Mouse (Mus musculus): ENCODE measurements around the gene Cog1.

Cog1 gene

DNA sequence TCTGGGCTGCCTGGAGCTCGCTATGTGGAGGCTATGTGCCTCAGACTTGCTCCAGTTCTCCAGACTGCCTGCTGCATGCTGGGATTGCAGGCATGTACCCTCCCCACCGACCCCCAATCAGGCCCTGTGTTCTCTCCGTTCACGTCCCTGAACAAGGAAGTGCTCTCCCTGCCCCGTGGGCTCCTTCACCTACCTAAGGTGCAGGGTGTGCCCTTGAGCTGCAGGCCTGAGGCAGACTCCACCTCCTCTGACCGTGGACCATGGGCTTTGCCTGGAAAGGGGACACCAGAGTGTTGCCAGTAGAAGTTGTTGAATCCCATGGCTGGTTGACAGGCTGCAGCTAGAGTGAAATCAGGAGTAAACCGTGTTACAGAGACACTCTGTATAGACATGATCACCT is 50.7 kb downstream of the Cog1 start:
- DNase-seq (ENCODE audit: low read depth, low spot score): peak; percentile 49

DNA sequence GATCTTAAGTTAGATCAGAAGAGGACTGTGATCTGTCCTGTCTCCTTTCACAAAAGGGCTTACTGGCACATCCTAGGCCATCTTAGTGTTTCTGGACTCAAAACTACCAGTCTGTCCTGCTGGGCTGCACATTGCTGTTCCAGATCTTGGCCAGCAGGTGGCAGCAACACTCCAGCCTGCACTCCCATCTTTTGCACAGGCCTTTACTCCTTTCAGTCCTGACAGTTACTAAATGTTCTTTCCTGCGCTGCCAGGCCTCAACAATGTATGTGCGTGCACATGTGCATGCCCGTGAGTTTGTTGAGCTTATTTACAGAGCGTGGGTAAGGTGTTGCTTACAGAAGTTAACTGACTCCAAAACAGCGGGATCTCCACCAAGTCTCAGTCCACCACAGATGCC is 54.8 kb downstream of the Cog1 start:
- peak; percentile 82 for DNase-seq (ENCODE audit: low read depth, low spot score)

DNA sequence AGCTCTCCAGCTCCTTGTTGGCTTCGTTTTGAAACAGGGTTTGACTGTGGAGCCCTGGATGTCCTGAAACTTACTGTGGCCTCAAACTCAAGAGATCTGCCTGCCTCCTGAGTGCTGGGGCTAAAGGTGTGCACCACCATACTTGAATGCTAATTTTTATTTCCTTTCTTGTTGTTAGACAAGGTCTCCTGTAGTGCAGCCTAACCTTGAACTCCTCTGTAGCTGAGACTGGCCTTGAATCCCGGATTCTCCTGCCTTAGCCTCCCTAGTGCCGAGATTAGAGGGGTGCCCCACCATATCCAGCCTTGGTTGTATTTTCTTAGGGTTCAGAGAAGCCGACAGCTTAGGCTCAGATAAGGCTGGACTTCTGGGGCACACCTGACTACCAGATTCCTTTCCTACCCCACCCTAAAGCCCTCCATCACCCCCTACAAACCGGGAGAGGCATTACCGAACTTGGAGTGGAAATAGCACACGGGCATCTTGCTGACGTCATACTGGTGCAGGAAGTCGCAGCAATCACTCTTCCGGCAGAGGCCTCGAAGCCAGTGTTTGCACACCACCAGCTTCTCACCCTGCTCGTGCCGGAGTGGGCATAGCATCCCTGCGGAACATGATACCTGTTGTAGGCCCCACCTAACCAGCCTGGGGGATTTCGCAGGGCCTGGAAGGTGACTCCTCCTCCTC is 57.1 kb downstream of the Cog1 start:
- peak; percentile 44 for DNase-seq (ENCODE audit: low read depth, low spot score)

DNA sequence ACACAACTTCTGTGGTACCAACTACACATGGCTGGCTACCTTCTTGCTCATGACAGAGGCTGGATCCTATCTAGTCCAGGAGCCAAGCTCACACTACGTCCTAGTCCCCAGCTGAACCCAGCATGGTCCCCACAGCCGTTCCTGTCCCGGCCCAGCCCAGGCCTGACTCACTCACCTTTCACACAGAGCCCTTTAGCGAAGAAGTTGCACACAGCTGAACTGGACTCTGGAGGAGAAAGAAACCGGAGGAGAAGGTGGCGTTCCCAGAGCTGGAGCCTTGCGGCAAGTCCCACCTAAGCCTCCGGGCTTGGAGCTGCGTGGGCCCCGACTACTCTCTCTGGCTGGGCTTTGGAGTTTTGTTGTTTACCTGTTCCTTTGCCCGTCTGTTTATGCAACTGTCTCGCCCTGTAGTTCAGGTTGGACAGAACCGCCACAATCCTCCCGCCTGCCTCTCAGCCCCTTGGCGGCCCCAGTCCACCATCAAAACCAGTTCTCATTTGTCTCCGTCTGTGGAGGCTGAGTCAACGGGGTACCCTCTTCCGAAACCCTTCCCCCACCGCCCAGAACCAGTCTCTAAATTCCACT is 59.8 kb downstream of the Cog1 start:
- DNase-seq (ENCODE audit: low read depth, low spot score): peak; percentile 44

GRCm38 (mm10) chr11:113709272-113709671 is 60.3 kb downstream of the Cog1 start:
- peak; percentile 39 for DNase-seq (ENCODE audit: low read depth, low spot score)

- peak; percentile 96 for DNase-seq (ENCODE audit: low read depth, low spot score)
Measured at GRCm38 (mm10) chr11:113709731-113710256, 60.8 kb downstream of the Cog1 start, which contains the start of gene Cpsf4l. Cpsf4l (minus strand) TSS chr11:113710017.

DNA sequence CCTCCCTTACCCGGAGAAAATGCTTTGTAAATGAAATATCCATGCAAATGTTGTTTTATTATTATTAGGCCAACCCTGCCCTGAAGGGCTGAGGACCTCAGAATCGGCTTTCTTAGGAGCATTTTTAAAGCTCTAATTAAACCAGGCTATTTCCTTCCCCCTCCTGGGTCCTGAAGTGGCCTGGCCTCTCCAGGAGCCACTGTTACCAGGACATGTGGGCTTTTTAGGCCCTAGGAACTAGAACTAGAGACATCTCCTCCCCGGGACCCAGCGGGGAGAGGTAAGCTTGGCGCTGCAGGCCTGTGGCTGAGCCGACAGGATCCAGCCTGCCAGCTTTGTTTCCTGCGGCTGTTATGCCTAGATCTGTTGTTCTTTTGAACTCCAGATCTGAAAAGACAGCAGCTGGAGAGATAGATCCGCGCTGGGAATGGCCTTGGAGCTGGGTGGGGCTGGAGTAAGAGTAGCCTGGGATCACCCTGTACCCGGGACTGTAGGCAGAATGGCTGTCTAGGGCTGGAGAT is 61.3 kb downstream of the Cog1 start:
- peak; percentile 98 for DNase-seq (ENCODE audit: low read depth, low spot score)

GRCm38 (mm10) chr11:113711061-113711460 is 62.1 kb downstream of the Cog1 start:
- peak; percentile 71 for DNase-seq (ENCODE audit: low read depth, low spot score)

DNA sequence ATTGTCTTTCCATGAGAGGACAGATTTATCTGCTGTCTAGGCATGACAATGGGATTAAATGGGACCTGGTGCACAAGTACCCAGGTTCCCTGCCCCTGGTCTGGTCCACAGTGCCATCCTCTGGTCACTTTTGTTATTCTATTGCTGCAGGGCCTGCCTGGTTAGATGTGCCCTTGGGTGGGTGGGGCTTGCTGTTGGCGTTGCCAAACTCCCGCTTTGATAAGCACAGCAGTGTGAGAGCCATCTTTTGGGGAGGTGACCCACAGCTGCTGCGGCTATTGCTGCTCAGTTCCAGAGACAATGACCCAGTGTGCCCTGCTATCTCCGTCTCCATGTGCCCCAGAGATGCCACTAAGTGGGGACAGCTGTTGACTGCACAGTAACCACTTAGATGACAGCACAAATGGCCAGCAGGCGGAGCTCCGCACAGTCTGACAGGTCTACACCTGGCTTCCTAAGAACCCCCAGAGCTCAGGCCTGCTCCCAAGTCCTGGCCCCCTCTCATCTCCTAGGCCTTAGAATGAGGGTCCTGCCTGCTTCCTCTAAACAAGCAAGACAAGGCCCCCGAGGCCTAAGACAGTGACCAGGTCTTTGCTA is 66.2 kb downstream of the Cog1 start:
- no peak for DNase-seq (ENCODE audit: low read depth, low spot score)

- DNase-seq (ENCODE audit: low read depth, low spot score): no peak
Measured at GRCm38 (mm10) chr11:113716132-113716531, 67.2 kb downstream of the Cog1 start.
